Mouse (Mus musculus): Measurements from ENCODE around the gene Jam2.

- no peak for TF ChIP-seq ZNF384 (IDR thresholded peaks at IDR 0.05; ENCODE audit: low read depth, low read length)
- no peak for TF ChIP-seq ZC3H11A (IDR thresholded peaks at IDR 0.05; ENCODE audit: borderline replicate concordance, low read depth, low read length)
- no peak for TF ChIP-seq CHD2 (IDR thresholded peaks at IDR 0.05; ENCODE audit: low read depth, low read length)
- TF ChIP-seq MAFK (IDR thresholded peaks at IDR 0.05; ENCODE audit: insufficient read depth, low read depth, low read length) = no peak
These were observed 22.8 kb downstream of the Jam2 start for GRCm38 (mm10) chr16:84796678-84797077.
